Mouse (Mus musculus) left cerebral cortex, adult 18-20 months (tissue): ENCODE results near the gene AI467606. TPM values are rescaled to one million over a fixed set of nuclear protein-coding genes. Genes with fewer than 3 reads are reported as not detected.

Experiments
- DNase-seq, 2 experiments: peaks; one replicate each; pipeline ENCODE4 v3.0.0; 2021 to 2022; ENCODE audit warnings: low spot score in 2 of 2, mixed read lengths in 1 of 2
- total RNA-seq, 2 experiments: library from RNA; stranded (reverse); gene quantifications; 2 replicates each; pipeline ENCODE4 v1.2.3; 2021

AI467606 gene
- total RNA-seq, 2 experiments from 2014 or later, result 1.1 to 1.6 TPM

GRCm38 (mm10) chr7:127090154-127091113, 725 bp upstream of the AI467606 start:
- no peak for DNase-seq

- DNase-seq, result no peak
Observed at GRCm38 (mm10) chr7:127093914-127094313, 2.8 kb downstream of the AI467606 start.

GRCm38 (mm10) chr7:127096456-127096855, 5.3 kb downstream of the AI467606 start:
- DNase-seq, result no peak

GRCm38 (mm10) chr7:127098521-127098920, 7.4 kb downstream of the AI467606 start:
- DNase-seq, result no peak

- no peak for DNase-seq
Observed at GRCm38 (mm10) chr7:127098950-127099349, 7.8 kb downstream of the AI467606 start.

GRCm38 (mm10) chr7:127099528-127099927, 8.4 kb downstream of the AI467606 start:
- no peak for DNase-seq

- DNase-seq, result no peak
Observed at GRCm38 (mm10) chr7:127101451-127102016, 10.4 kb downstream of the AI467606 start.

GRCm38 (mm10) chr7:127102148-127102547, 11.0 kb downstream of the AI467606 start:
- DNase-seq, result no peak

GRCm38 (mm10) chr7:127103960-127104359, 12.8 kb downstream of the AI467606 start:
- no peak for DNase-seq

GRCm38 (mm10) chr7:127104560-127105332, 13.6 kb downstream of the AI467606 start:
- DNase-seq, result peak; percentile 76 to 80

GRCm38 (mm10) chr7:127105551-127105950, 14.4 kb downstream of the AI467606 start:
- no peak for DNase-seq

- peak; percentile 80 to 84 for DNase-seq
Observed at GRCm38 (mm10) chr7:127110239-127111007, 19.3 kb downstream of the AI467606 start.

- DNase-seq, result peak; percentile 57 to 63
Observed at GRCm38 (mm10) chr7:127111461-127111860, 20.3 kb downstream of the AI467606 start.

GRCm38 (mm10) chr7:127112251-127112841, 21.2 kb downstream of the AI467606 start:
- peak; percentile 25 to 38 for DNase-seq

GRCm38 (mm10) chr7:127112921-127113597, 21.9 kb downstream of the AI467606 start:
- peak in 1 of 2 experiments; percentile 22 for DNase-seq

GRCm38 (mm10) chr7:127113614-127114259, 22.6 kb downstream of the AI467606 start:
- DNase-seq, result no peak

GRCm38 (mm10) chr7:127114920-127115319, 23.8 kb downstream of the AI467606 start:
- DNase-seq, result no peak

- DNase-seq, result peak in 1 of 2 experiments; percentile 37
Observed at GRCm38 (mm10) chr7:127116331-127116935, 25.3 kb downstream of the AI467606 start.

- DNase-seq, result no peak
Observed at GRCm38 (mm10) chr7:127117948-127118347, 26.8 kb downstream of the AI467606 start.
